Mouse (Mus musculus): Measurements from ENCODE around the gene Serp2.

DNA sequence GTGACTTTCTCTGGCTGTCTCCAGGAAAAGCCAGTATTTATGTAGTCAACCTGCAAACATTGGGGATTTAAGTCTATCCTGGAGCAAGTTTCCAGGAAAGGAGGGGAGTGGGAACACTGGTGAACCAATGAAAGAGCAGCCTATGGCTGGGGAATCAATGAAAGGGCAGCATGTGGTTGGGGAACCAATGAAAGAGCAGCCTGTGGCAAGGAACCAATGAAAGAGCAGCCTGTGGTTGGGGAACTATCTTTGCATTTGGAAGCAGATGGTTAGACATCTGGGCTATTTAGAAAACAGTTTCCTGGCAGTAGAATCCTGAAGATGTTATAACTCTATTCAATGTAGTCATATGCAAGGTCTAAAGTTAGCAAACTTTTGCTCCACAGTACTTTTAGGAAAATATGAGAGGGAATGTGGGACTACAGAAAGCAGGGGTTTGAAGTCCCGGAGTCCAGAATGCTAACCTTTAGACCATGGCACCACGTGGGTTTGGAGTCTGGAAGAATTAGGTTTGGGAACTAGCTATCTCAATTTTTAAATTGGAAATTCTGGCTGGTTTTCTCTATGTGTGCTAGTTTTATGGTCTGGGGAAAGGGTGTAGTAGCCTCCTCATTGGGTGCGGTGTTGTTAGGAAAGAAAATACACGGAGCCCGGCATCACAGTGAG is 16.6 kb downstream of the Serp2 start:
- TF ChIP-seq CTCF (IDR thresholded peaks at IDR 0.05) (no peak), POLR2A (IDR thresholded peaks at IDR 0.05; ENCODE audit: insufficient read depth, low read depth, low read length) (no peak)
